Mouse (Mus musculus): ENCODE results near the gene Cmah. TPM values are rescaled to one million over a fixed set of nuclear protein-coding genes. Genes with fewer than 3 reads are reported as not detected.

Cmah gene
- polyA plus RNA-seq, 1 experiment from 2014 or later = 0.57 TPM

DNA sequence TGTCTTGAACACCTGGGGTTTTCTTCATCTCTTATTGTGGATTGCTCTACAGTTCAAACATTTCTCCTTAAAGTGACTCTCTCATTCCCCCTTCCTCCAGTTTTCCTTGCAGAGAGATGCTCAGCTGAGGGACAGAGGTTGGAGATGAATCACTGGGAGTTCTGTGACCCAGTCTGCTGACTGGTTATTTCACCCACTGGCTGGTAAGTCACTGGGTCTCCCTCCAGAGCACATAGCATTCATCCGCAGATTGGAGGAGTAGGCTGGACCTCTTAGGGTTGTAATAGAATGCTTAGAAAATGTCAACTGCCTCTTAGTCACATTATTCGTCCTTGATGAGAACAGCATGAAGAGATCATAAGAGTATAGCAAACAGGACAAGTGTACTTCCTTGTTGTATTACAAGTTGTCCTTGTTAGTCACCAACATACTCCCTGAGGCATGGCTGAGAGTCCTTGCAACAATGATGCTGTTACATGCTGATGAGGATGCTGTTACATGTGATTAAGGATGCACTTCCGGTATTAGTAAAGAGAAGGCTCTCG lies 161.4 kb downstream of the Cmah start:
- Histone ChIP-seq H3K9ac (no peak overlapping the region), H3K4me3 (no peak overlapping the region), H3K4me2 (no peak overlapping the region), H3K36me3 (no peaks in the 10 kb centered on the region), H3K27me3 (no peaks in the 10 kb centered on the region), H3K27ac (no peak overlapping the region), H3K4me1 (no peaks in the 10 kb centered on the region), H3K9me3 (no peaks in the 10 kb centered on the region)
- WGBS = 66% methylated on average over 4 of the region's 4 CpGs
- no peak for ATAC-seq (ENCODE audit: borderline replicate concordance, extremely low read depth, low FRiP score, low TSS enrichment)

DNA sequence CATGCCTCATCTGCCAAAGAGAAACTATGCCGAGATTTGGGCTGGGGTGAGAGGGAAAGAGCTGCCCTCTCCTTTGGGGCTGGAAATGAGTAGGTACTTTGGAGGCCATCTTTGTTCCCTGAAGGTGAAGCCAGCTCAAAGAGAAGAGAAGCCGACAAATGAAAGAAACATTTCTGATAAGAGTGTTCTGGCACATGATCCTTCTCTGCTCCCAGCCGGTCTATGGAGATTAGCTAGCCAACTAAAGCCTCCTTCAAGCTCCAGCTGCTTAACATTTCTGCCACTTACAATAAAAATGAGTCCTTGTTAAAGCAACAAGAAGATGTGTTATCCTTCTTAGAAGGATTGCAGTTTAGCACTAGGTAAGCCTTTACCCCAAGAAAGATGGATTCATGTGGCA lies 162.3 kb downstream of the Cmah start:
- WGBS = 39% methylated on average over 3 of the region's 3 CpGs
- Histone ChIP-seq H3K36me3 (no peaks in the 10 kb centered on the region), H3K4me3 (no peak overlapping the region), H3K4me2 (no peak overlapping the region), H3K27me3 (no peaks in the 10 kb centered on the region), H3K27ac (no peak overlapping the region), H3K9ac (no peak overlapping the region), H3K9me3 (no peaks in the 10 kb centered on the region), H3K4me1 (no peaks in the 10 kb centered on the region)
- no peak for ATAC-seq (ENCODE audit: borderline replicate concordance, extremely low read depth, low FRiP score, low TSS enrichment)

- 73% methylated on average over 3 of the region's 3 CpGs for WGBS
Measured at GRCm38 (mm10) chr13:24490041-24490440, 162.8 kb downstream of the Cmah start.

DNA sequence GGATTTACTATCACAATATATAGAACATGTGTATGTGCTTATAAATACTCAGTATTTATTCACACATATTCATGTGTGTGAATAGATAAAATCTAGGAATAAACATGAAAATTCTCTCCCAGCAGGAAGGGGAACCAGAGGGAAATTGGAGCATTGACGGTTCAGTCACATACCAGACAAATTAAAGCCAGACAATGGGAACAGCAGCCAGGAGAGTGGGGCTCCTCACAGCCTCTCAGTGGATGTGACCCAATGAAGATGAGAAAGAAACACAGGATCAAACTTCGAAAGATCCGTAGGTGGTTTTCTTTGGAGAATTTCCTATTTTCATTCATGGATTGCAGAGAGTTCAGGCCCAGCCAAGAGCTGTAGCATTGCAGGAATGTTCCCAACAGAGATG lies 163.9 kb downstream of the Cmah start:
- Histone ChIP-seq H3K27ac (no peak overlapping the region), H3K4me2 (no peak overlapping the region), H3K27me3 (no peaks in the 10 kb centered on the region), H3K9me3 (no peaks in the 10 kb centered on the region), H3K4me1 (no peaks in the 10 kb centered on the region), H3K4me3 (no peak overlapping the region), H3K9ac (no peak overlapping the region), H3K36me3 (no peaks in the 10 kb centered on the region)
- ATAC-seq (ENCODE audit: borderline replicate concordance, extremely low read depth, low FRiP score, low TSS enrichment) = no peak
- 76% methylated on average over 3 of the region's 3 CpGs for WGBS

More at GRCm38 (mm10) chr13:24490041-24490440, 162.8 kb downstream of the Cmah start:
- Histone ChIP-seq H3K9ac (no peak overlapping the region), H3K4me2 (no peak overlapping the region), H3K27me3 (no peaks in the 10 kb centered on the region), H3K4me1 (no peaks in the 10 kb centered on the region), H3K9me3 (no peaks in the 10 kb centered on the region), H3K36me3 (no peaks in the 10 kb centered on the region), H3K4me3 (no peak overlapping the region), H3K27ac (no peak overlapping the region)
- no peak for ATAC-seq (ENCODE audit: borderline replicate concordance, extremely low read depth, low FRiP score, low TSS enrichment)

GRCm38 (mm10) chr13:24493784-24494183 lies 166.6 kb downstream of the Cmah start:
- Histone ChIP-seq H3K4me2 (no peak overlapping the region), H3K9ac (no peak overlapping the region), H3K4me1 (no peaks in the 10 kb centered on the region), H3K4me3 (no peak overlapping the region), H3K27me3 (no peaks in the 10 kb centered on the region), H3K9me3 (no peaks in the 10 kb centered on the region), H3K36me3 (no peaks in the 10 kb centered on the region), H3K27ac (no peak overlapping the region)
- no peak for ATAC-seq (ENCODE audit: borderline replicate concordance, extremely low read depth, low FRiP score, low TSS enrichment)
- WGBS = 76% methylated on average over 3 of the region's 3 CpGs

DNA sequence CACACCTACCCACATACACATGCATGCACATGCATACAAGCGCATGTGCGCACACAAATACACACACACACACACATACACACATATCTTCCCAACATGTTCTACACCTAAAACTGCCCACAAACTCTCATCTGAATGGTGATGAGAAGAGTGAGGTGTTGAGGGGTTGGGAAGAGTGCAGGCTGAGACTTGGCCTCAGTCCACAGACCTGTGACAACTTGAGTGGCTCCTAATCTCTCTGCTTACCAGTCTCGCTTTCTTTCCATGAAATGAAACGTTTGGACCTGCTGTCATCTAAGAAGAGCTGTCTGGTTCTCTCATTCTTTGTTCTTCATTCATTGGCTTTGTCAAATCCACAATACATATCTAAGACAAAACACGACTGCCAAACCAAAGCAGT lies 169.1 kb downstream of the Cmah start:
- 81% methylated on average over 5 of the region's 5 CpGs for WGBS
- no peak overlapping the region for H3K4me3 ChIP-seq
- H3K9me3 ChIP-seq = no peaks in the 10 kb centered on the region
- no peak overlapping the region for H3K4me2 ChIP-seq
- no peaks in the 10 kb centered on the region for H3K4me1 ChIP-seq
- H3K27ac ChIP-seq = no peak overlapping the region
- no peaks in the 10 kb centered on the region for H3K27me3 ChIP-seq
- ATAC-seq (ENCODE audit: borderline replicate concordance, extremely low read depth, low FRiP score, low TSS enrichment) = no peak
- H3K9ac ChIP-seq = no peak overlapping the region
- no peaks in the 10 kb centered on the region for H3K36me3 ChIP-seq

DNA sequence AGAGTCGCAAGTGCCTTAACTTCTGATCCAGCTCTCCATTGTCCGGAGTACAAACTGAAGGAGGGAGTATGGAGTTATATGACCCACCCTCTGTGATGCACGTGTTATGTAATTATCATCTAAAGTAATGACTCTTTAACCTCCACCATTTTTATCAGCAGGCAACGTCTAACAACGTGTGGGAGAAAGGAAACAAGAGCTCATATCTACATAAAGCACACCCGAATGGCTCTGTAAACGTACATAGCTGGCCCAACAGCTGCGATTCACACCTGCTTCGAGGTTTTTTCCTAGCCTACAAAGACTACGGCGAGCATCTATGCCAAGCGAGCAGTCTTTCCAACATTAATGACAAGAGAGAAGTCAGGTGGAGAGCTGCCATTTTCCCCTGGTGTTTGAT lies 169.8 kb downstream of the Cmah start:
- H3K27ac ChIP-seq = no peak overlapping the region
- 59% methylated on average over 12 of the region's 12 CpGs for WGBS
- ATAC-seq (ENCODE audit: borderline replicate concordance, extremely low read depth, low FRiP score, low TSS enrichment) = no peak

DNA sequence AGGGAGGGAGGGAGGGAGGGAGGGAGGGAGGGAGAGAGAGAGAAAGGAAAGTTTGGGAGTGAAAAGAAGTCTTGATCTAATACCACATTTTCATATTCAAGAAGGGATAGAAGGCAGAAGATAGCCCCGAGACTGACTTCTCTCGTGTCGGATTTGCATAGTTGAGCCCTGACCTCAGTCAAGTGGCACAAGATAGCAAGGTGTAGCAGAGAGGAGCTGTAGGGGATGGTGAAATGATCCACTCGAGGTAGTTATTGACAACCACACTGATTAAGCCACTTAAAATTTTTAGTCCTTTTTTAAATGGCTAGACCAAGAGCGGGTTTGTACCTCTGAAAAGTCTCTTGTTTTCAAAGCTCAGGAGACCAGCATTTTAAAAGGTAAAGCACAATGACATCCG lies 171.1 kb downstream of the Cmah start:
- Histone ChIP-seq H3K4me2 (no peak overlapping the region), H3K27me3 (no peaks in the 10 kb centered on the region), H3K9me3 (no peaks in the 10 kb centered on the region), H3K4me1 (no peaks in the 10 kb centered on the region), H3K27ac (no peak overlapping the region), H3K36me3 (no peaks in the 10 kb centered on the region), H3K4me3 (no peak overlapping the region), H3K9ac (no peak overlapping the region)
- 59% methylated on average over 6 of the region's 6 CpGs for WGBS
- ATAC-seq (ENCODE audit: borderline replicate concordance, extremely low read depth, low FRiP score, low TSS enrichment) = no peak

More for the DNA sequence above, 169.8 kb downstream of the Cmah start:
- Histone ChIP-seq H3K36me3 (no peaks in the 10 kb centered on the region), H3K4me3 (no peak overlapping the region), H3K4me1 (no peaks in the 10 kb centered on the region), H3K9ac (no peak overlapping the region), H3K4me2 (no peak overlapping the region), H3K9me3 (no peaks in the 10 kb centered on the region), H3K27me3 (no peaks in the 10 kb centered on the region)

DNA sequence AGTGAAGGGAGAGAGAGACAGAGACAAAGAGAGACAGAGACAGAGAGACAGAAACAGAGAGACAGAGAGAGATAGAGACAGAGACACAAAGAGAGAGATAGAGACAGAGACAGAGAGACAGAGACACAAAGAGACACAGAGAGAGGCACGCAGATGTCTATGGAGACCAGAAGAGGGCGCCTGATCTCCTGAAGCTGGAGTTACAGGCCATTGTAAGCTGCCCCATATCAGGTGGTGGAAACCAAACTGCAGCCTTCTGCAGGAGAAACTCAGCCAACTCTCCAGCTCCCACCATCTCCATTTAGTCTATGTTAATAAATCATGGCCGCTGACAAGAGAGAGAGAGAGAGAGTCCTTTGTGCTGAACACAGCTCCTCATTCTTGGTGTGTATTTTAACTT lies 172.3 kb downstream of the Cmah start:
- Histone ChIP-seq H3K4me2 (no peak overlapping the region), H3K9ac (no peak overlapping the region), H3K9me3 (no peaks in the 10 kb centered on the region), H3K4me1 (no peaks in the 10 kb centered on the region), H3K27ac (no peak overlapping the region), H3K4me3 (no peak overlapping the region), H3K27me3 (no peaks in the 10 kb centered on the region), H3K36me3 (no peaks in the 10 kb centered on the region)
- 39% methylated on average over 3 of the region's 3 CpGs for WGBS
- ATAC-seq (ENCODE audit: borderline replicate concordance, extremely low read depth, low FRiP score, low TSS enrichment) = no peak

- H3K9ac ChIP-seq = no peak overlapping the region
- 73% methylated on average over 25 of the region's 25 CpGs for WGBS
- H3K27ac ChIP-seq = no peak overlapping the region
- H3K4me1 ChIP-seq = no peaks in the 10 kb centered on the region
- no peaks in the 10 kb centered on the region for H3K27me3 ChIP-seq
- H3K36me3 ChIP-seq = no peaks in the 10 kb centered on the region
- no peak for ATAC-seq (ENCODE audit: borderline replicate concordance, extremely low read depth, low FRiP score, low TSS enrichment)
- no peak overlapping the region for H3K4me2 ChIP-seq
- no peaks in the 10 kb centered on the region for H3K9me3 ChIP-seq
- H3K4me3 ChIP-seq = no peak overlapping the region
Measured at GRCm38 (mm10) chr13:24501179-24501905, 174.1 kb downstream of the Cmah start.

- 70% methylated on average over 3 of the region's 3 CpGs for WGBS
- no peaks in the 10 kb centered on the region for H3K27me3 ChIP-seq
- H3K9me3 ChIP-seq = no peaks in the 10 kb centered on the region
- H3K4me3 ChIP-seq = no peak overlapping the region
- no peak overlapping the region for H3K4me2 ChIP-seq
- no peak overlapping the region for H3K9ac ChIP-seq
- no peak for ATAC-seq (ENCODE audit: borderline replicate concordance, extremely low read depth, low FRiP score, low TSS enrichment)
- no peaks in the 10 kb centered on the region for H3K36me3 ChIP-seq
- no peaks in the 10 kb centered on the region for H3K4me1 ChIP-seq
- no peak overlapping the region for H3K27ac ChIP-seq
Measured at GRCm38 (mm10) chr13:24501919-24502318, 174.7 kb downstream of the Cmah start.

DNA sequence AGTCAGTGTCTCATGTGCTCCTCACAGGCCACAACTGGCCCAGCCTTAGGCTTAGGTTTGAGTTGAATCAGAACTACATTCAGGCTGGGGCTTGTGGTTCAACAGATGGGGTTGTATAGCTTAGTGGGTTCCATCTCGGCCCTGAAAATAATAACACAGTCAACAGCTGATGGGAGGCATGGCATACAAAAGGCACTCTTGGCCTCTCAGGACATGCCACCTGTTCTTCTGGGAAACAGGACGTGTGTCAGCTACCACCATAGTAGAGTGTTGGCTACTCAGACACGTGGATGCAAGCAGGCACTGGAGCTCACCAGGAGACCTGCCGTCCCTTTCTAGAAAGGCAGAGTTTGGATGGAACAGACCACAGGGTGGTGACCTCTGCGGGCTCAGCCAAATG lies 178.6 kb downstream of the Cmah start:
- no peak overlapping the region for H3K27ac ChIP-seq
- WGBS = 78% methylated on average over 5 of the region's 5 CpGs
- no peaks in the 10 kb centered on the region for H3K36me3 ChIP-seq
- ATAC-seq (ENCODE audit: borderline replicate concordance, extremely low read depth, low FRiP score, low TSS enrichment) = no peak
- no peaks in the 10 kb centered on the region for H3K9me3 ChIP-seq
- H3K4me1 ChIP-seq = no peaks in the 10 kb centered on the region
- H3K4me3 ChIP-seq = no peak overlapping the region
- no peaks in the 10 kb centered on the region for H3K27me3 ChIP-seq
- H3K4me2 ChIP-seq = no peak overlapping the region
- no peak overlapping the region for H3K9ac ChIP-seq

Data from lung, embryonic 15.5 days (tissue).